Mouse (Mus musculus): ENCODE data around the gene Rasa3. TPM values are rescaled to one million over a fixed set of nuclear protein-coding genes. Genes with fewer than 3 reads are reported as not detected.

Rasa3 gene
- total RNA-seq, 1 experiment from 2014 or later, result 276 TPM

GRCm38 (mm10) chr8:13533123-13533522, 144.3 kb downstream of the Rasa3 start:
- no peak for ATAC-seq (replicated peaks; ENCODE audit: insufficient number of reproducible peaks, low FRiP score, low TSS enrichment, poor library complexity, severe bottlenecking)

GRCm38 (mm10) chr8:13531602-13532171, 145.7 kb downstream of the Rasa3 start:
- ATAC-seq (replicated peaks; ENCODE audit: insufficient number of reproducible peaks, low FRiP score, low TSS enrichment, poor library complexity, severe bottlenecking), result no peak

- no peak for ATAC-seq (replicated peaks; ENCODE audit: insufficient number of reproducible peaks, low FRiP score, low TSS enrichment, poor library complexity, severe bottlenecking)
These were observed 146.5 kb downstream of the Rasa3 start for GRCm38 (mm10) chr8:13530941-13531340.

DNA sequence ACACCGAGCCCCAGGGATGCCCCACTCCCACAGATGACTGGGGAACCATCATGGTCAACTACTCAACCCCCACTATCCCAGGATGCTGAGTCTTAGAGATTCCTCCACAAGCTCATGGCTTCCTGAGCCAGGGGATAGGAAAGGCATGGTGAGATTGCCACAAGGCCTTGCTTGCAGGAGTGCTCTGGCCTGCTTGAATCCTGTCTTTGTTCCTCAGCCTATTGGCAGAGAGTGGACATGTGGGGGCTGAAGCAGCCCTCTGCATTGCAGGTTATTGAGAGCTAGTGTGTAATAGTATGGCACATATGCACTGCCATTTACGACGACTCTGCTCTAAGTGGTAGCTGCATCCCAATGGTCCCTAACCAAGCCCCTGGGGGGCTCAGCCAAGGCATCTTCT, 147.0 kb downstream of the Rasa3 start:
- no peak for ATAC-seq (replicated peaks; ENCODE audit: insufficient number of reproducible peaks, low FRiP score, low TSS enrichment, poor library complexity, severe bottlenecking)

GRCm38 (mm10) chr8:13529891-13530316, 147.5 kb downstream of the Rasa3 start:
- ATAC-seq (replicated peaks; ENCODE audit: insufficient number of reproducible peaks, low FRiP score, low TSS enrichment, poor library complexity, severe bottlenecking), result no peak

GRCm38 (mm10) chr8:13529011-13529840, 148.2 kb downstream of the Rasa3 start:
- no peak for ATAC-seq (replicated peaks; ENCODE audit: insufficient number of reproducible peaks, low FRiP score, low TSS enrichment, poor library complexity, severe bottlenecking)

DNA sequence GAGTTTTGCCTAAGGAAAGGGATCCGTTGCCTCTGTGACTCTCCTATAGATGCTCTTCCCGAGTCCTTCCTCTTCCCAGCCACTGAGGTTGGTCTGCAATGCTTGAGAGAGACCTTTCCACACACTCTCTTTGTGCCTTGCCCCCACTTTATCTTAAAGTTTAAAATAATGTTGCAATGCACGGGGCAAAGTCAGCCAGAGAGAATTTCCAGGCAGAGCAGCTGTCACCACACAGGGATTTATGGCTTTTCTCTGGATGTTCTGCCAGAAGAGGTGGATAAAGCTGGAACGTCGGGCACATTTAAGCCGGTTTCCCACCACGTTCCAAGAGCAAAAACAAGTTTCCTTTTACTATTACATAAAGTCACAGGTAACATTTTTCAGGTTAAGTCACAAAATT, 156.0 kb downstream of the Rasa3 start:
- no peak for ATAC-seq (replicated peaks; ENCODE audit: insufficient number of reproducible peaks, low FRiP score, low TSS enrichment, poor library complexity, severe bottlenecking)

DNA sequence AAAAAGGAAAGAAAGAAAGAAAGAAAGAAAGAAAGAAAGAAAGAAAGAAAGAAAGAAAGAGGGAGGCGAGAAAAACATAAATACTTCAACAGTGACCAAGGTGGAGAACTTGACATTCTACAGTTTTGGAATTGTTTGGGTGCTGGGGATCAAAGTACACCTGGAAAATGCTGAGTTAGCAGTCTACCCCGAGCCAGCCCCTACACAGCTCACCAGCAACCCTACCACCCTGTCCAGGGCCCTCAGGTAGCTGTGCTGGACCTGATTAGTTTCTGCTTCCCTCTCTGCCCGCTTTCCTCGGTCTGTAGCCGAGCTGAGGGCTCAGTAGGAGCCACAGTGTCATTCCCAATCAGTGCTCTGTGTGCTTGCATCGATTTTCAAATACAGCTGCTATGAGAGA, 157.1 kb downstream of the Rasa3 start:
- no peak for ATAC-seq (replicated peaks; ENCODE audit: insufficient number of reproducible peaks, low FRiP score, low TSS enrichment, poor library complexity, severe bottlenecking)

GRCm38 (mm10) chr8:13519503-13519902, 157.9 kb downstream of the Rasa3 start:
- no peak for ATAC-seq (replicated peaks; ENCODE audit: insufficient number of reproducible peaks, low FRiP score, low TSS enrichment, poor library complexity, severe bottlenecking)

- no peak for ATAC-seq (replicated peaks; ENCODE audit: insufficient number of reproducible peaks, low FRiP score, low TSS enrichment, poor library complexity, severe bottlenecking)
These were observed 160.1 kb downstream of the Rasa3 start for GRCm38 (mm10) chr8:13517284-13517781.

Other genes with a start within 250 kb of the Rasa3 start
- gene Tmem255b, start 242.4 kb downstream of the Rasa3 start, total RNA-seq (2017), result not detected in 3 replicates
- 0.29 TPM in 1 of 3 replicates, not detected in the others for gene Gas6, start 183.1 kb downstream of the Rasa3 start, total RNA-seq (2017)
- gene 1700029H14Rik, start 115.1 kb downstream of the Rasa3 start, total RNA-seq (2017), result 1.9 to 6.2 TPM (median 3.1 TPM) in 3 replicates
- 2.5 TPM in 1 of 3 replicates, not detected in the others for gene Cfap97d2, start 28.3 kb upstream of the Rasa3 start, total RNA-seq (2017)
- gene Cdc16, start 80.1 kb upstream of the Rasa3 start, total RNA-seq (2017), result 26.3 to 45.9 TPM (median 30.8 TPM) in 3 replicates
- 32.4 to 33.7 TPM (median 32.9 TPM) in 3 replicates for gene Upf3a, start 108.0 kb upstream of the Rasa3 start, total RNA-seq (2017)
- 0.48 TPM in 1 of 3 replicates, not detected in the others for gene AF366264, start 160.8 kb upstream of the Rasa3 start, total RNA-seq (2017)
- 12.5 to 15.7 TPM (median 15.1 TPM) in 3 replicates for gene Champ1, start 192.0 kb upstream of the Rasa3 start, total RNA-seq (2017)
- gene Coprs, start 212.7 kb upstream of the Rasa3 start, total RNA-seq (2017), result 0.68 to 6.0 TPM (median 3.4 TPM) in 3 replicates

Data from monocyte, adult 5-6 weeks (primary cell).